Mouse (Mus musculus) hindbrain, postnatal 0 days (tissue): ENCODE measurements around the gene Ticrr. TPM values are rescaled to one million over a fixed set of nuclear protein-coding genes. Genes with fewer than 3 reads are reported as not detected.

ENCODE experiments used
- ATAC-seq: fragments of 200-750 bp; cut with Nextera tagmentation; 2 replicates; pipeline ENCODE4 v1.8.0; 2017; ENCODE audit warnings: mild to moderate bottlenecking, moderate TSS enrichment, moderate library complexity
- DNase-seq: peaks from one replicate; pipeline ENCODE4 v3.0.0-alpha.2; 2015; ENCODE audit warnings: low spot score
- H3K27ac ChIP-seq: fragments of 300-500 bp; sonication (generic); 2 replicates; pipeline ENCODE4 v1.5.1; 2014; ENCODE audit warnings: mild to moderate bottlenecking
- H3K27me3 ChIP-seq: fragments of 300-500 bp; sonication (generic); 2 replicates; pipeline ENCODE4 v1.6.1; 2014; ENCODE audit warnings: low read length, mixed read lengths; ENCODE audit not compliant: insufficient read depth
- H3K36me3 ChIP-seq: fragments of 300-500 bp; sonication (generic); 2 replicates; pipeline ENCODE4 v1.6.1; 2014; ENCODE audit warnings: low read length, mixed read lengths; ENCODE audit not compliant: insufficient read depth
- H3K4me1 ChIP-seq: fragments of 300-500 bp; sonication (generic); 2 replicates; pipeline ENCODE4 v1.6.1; 2014; ENCODE audit warnings: antibody characterized with exemption, low read length, mixed read lengths; ENCODE audit not compliant: insufficient read depth
- H3K4me2 ChIP-seq: fragments of 300-500 bp; sonication (generic); 2 replicates; pipeline ENCODE4 v1.6.1; 2014; ENCODE audit warnings: low read depth, mild to moderate bottlenecking, low read length, moderate library complexity, mixed read lengths
- H3K4me3 ChIP-seq: fragments of 300-500 bp; sonication (generic); 2 replicates; pipeline ENCODE4 v1.5.1; 2014; ENCODE audit warnings: low read length
- H3K9ac ChIP-seq: fragments of 300-500 bp; sonication (generic); replicated peaks from 2 replicates; pipeline ENCODE4 v1.6.1; 2014; ENCODE audit warnings: mild to moderate bottlenecking, low read length, moderate library complexity, mixed read lengths
- H3K9me3 ChIP-seq: fragments of 300-500 bp; sonication (generic); 2 replicates; pipeline ENCODE4 v1.6.1; 2016; ENCODE audit warnings: low read length, mixed read lengths
- CTCF ChIP-seq: IDR thresholded peaks from 2 replicates; pipeline ENCODE4 v1.5.1; 2016; ENCODE audit warnings: antibody characterized with exemption, control low read depth, low read depth
- WGBS: fragments of 180-500 bp; shearing (Covaris S2); extraction: QIAGEN DNeasy Blood & Tissue Kit; methylation state at CpG from one replicate; pipeline ENCODE4 v1.1.7; 2014; 5-methylcytosine and 5-hydroxymethylcytosine counted together
- polyA plus RNA-seq: library from polyadenylated mRNA; unstranded; fragments of >200 nt; fragmentation: Nextera tagmentation; extraction: Ambion mirVana; gene quantifications from 2 replicates; pipeline ENCODE4 v1.2.1, GENCODE M21; 2015
- total RNA-seq: library from RNA; depleted of rRNA; stranded (reverse); fragments of >200 nt; gene quantifications from 2 replicates; pipeline ENCODE4 v1.2.3, GENCODE M21; 2014

The Ticrr gene
- total and polyA plus RNA-seq, 2 experiments from 2014 or later, result 2.0 to 8.8 TPM

DNA sequence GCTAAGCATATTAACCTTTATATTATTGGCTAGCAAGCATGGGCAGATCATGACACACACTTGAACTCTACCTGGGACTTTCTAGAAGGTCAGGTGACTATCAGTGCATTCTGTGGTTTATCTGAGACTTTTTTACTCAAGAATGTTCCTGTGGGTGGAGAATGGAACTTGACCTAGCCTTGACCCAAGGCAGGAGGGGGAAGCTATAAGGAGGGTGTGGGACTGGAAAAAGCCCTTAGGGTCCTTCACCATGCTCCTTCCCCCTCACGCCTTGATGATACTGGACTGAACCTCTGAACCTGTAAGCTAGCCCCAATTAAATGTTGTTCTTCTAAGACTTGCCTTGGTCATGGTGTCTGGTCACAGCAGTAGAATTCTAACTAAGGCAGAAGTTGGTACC lies 5.8 kb upstream of the Ticrr start:
- no peaks in the 10 kb centered on the region for H3K36me3 ChIP-seq
- 87% methylated on average over 1 of the region's 1 CpGs for WGBS
- H3K4me2 ChIP-seq, result no peak overlapping the region
- no peak for TF ChIP-seq CTCF
- H3K4me1 ChIP-seq, result no peaks in the 10 kb centered on the region
- no peak overlapping the region for H3K27ac ChIP-seq
- H3K9me3 ChIP-seq, result no peaks in the 10 kb centered on the region
- H3K9ac ChIP-seq, result no peak overlapping the region
- DNase-seq (no peak), ATAC-seq (no peak)
- no peaks in the 10 kb centered on the region for H3K27me3 ChIP-seq
- H3K4me3 ChIP-seq, result no peak overlapping the region

DNA sequence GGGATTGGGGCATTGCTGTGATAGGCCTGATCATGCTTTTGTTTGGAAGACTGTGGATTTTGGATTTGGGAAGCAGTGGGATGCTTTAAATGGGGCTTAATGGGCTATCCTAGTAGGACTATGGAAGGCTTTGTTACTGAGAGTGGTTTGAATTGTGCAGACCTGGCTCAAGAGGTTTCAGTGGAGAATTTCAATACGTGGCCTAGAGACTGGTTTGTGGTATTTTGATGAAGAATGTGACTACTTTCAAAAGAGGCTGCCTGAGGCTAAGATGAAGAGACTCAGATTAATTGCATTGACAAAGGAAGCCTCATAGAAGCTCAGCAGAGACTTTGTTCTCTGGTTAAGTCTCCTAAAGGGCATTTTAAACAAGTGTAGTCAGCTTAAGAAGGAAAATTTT lies 5.4 kb upstream of the Ticrr start:
- ATAC-seq (no peak), DNase-seq (no peak)
- Histone ChIP-seq H3K36me3 (no peaks in the 10 kb centered on the region), H3K9me3 (no peaks in the 10 kb centered on the region), H3K4me1 (no peaks in the 10 kb centered on the region), H3K27me3 (no peaks in the 10 kb centered on the region), H3K4me3 (no peak overlapping the region), H3K4me2 (no peak overlapping the region), H3K27ac (no peak overlapping the region), H3K9ac (no peak overlapping the region)
- WGBS, result 32% methylated on average over 1 of the region's 1 CpGs
- TF ChIP-seq CTCF, result no peak

DNA sequence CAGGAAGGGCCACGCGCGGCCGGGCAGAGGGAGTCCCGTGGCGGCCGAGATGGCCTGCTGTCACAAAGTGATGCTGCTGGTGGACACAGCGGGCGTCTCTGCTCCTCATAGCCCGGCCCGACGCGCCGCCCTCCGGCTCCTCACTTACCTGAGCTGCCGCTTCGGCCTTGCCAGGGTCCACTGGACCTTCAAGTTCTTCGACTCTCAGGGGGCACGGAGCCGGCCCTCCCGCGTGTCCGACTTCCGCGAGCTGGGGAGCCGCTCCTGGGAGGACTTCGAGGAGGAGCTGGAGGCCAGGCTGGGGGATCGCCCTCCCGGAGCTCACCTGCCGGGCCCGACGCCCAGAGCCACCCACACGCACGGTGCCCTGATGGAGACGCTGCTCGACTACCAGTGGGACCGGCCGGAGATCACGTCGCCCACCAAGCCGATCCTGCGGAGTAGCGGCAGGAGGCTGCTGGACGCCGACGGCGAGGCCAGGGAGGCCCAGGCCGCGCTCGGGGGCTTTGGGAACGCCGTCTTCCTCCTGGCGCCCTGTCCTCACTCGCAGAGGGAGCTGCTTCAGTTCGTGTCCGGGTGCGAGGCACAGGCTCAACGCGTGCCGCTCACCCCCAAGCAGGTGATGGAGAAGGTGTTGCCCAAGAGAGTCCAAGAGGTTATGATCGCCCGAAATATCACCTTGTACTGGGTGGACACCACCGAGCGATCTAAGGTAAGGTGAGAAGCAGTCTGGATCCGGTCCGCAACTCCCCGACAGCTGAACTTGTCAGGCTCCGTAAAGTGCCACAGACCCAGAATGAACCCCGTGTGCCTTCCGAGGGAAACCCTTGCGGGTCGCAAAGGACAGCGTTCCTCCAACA lies 525 bp downstream of the Ticrr start:
- 1% methylated on average over 73 of the region's 73 CpGs for WGBS
- DNase-seq (no peak), ATAC-seq (no peak; the same call in 1 of the 2 replicates)

DNA sequence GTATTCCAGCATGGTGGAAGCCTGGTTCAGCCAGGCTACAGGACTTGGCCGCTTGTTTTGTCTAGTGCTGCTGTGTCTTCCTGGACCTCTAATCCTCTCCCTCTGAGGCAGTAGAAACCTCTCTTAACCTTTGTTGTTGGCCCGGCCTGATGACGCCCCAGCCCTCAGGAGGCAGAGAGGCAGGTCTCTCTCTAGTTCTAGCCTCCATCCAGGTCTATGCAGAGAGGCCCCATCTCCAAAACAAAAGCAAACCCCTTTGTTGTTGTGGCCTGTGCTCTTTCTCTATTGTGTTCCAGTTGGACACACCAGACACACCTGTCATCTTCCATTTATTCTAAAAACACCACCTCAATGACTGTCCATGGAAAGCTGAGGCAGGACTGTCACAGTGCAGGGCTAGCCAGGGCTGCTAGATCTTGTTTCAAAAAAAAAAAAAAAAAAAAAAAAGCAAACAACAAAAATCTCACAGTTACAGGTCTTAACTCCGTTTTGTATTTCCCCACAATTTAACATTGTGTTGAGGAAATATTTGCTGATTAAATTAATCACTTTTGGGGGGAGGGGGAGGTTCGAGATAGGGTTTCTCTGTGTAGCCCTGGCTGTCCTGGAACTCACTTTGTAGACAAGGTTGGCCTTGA lies 1.4 kb downstream of the Ticrr start:
- no peak for TF ChIP-seq CTCF
- DNase-seq (no peak), ATAC-seq (no peak)
- no peak overlapping the region for H3K27ac ChIP-seq
- H3K4me3 ChIP-seq, result peak overlapping the region; percentile 77
- WGBS, result 15% methylated on average over 5 of the region's 5 CpGs
- no peak overlapping the region; the same call in 1 of the 2 replicates for H3K9ac ChIP-seq
- no peaks in the 10 kb centered on the region for H3K9me3 ChIP-seq
- H3K4me1 ChIP-seq, result no peaks in the 10 kb centered on the region
- H3K27me3 ChIP-seq, result no peaks in the 10 kb centered on the region
- H3K4me2 ChIP-seq, result peak overlapping the region; percentile 95
- no peaks in the 10 kb centered on the region for H3K36me3 ChIP-seq

More for the DNA sequence above, 525 bp downstream of the Ticrr start:
- Histone ChIP-seq H3K9ac (peak overlapping the region; percentile 44), H3K4me1 (no peaks in the 10 kb centered on the region), H3K4me3 (peak overlapping the region; percentile 77), H3K9me3 (no peaks in the 10 kb centered on the region), H3K4me2 (peak overlapping the region; percentile 95), H3K27ac (no peak overlapping the region), H3K36me3 (no peaks in the 10 kb centered on the region), H3K27me3 (no peaks in the 10 kb centered on the region)
- no peak for TF ChIP-seq CTCF

DNA sequence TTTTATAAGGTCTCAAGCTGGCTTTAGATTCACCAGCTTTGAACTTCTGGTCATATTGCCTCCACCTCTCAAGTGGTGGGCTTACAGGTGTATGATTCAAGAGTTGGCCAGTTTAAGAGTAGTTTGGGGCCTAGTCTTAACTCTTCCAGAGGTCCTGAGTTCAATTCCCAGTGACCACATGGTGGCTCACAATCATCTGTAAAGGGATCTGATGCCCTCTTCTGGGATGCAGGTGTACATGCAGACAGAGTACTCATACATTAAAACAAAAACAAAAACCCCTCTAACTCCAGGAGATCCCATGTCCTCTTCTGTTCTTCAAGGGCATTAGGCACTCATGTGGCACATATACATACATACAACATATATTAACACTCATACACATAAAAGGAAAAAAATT lies 6.7 kb downstream of the Ticrr start:
- no peak overlapping the region for H3K27ac ChIP-seq
- no peaks in the 10 kb centered on the region for H3K36me3 ChIP-seq
- H3K4me3 ChIP-seq, result no peak overlapping the region
- no peak overlapping the region for H3K9ac ChIP-seq
- peak; percentile 34 for TF ChIP-seq CTCF
- H3K4me1 ChIP-seq, result no peaks in the 10 kb centered on the region
- H3K27me3 ChIP-seq, result no peaks in the 10 kb centered on the region
- H3K9me3 ChIP-seq, result no peaks in the 10 kb centered on the region
- no peak overlapping the region for H3K4me2 ChIP-seq
- no peak for ATAC-seq
- DNase-seq, result no peak

DNA sequence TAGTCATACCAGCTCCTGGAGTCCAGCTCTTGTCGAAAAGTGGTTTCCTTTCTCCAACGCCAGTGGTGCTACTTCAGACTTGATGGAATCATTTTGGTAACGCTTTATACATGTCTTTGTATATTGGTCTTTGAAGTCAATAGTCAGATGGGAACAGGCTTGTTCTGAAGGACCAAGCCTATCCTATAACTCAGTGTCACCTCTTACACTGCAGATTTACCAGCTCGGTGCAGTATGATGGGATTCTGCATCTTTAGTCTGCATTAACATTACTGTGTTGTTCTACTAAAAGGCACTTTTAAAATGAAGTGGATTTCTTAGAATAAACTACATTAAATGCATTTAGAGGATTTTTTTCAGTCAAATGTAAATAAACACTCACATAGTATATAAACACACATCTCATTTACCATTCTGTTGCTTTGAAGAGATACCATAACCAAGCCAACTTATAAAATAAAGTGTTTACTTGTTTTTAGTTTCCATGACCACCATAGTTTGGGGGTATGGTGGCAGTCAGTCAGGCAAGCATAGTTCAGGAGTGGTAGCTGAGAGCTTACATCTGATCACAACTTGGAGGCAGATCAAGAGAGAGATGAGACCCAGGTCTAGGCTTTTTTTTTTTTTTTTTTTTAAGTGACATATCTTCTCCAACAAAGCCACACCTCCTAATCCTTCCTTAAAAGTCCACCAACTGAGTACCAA lies 11.1 kb downstream of the Ticrr start:
- WGBS, result 96% methylated on average over 4 of the region's 4 CpGs
- H3K27ac ChIP-seq, result no peak overlapping the region
- DNase-seq, result no peak
- no peaks in the 10 kb centered on the region for H3K9me3 ChIP-seq
- no peak overlapping the region for H3K9ac ChIP-seq
- no peak overlapping the region for H3K4me3 ChIP-seq
- no peak overlapping the region for H3K4me2 ChIP-seq
- H3K36me3 ChIP-seq, result no peaks in the 10 kb centered on the region
- no peak for TF ChIP-seq CTCF
- no peaks in the 10 kb centered on the region for H3K27me3 ChIP-seq
- no peaks in the 10 kb centered on the region for H3K4me1 ChIP-seq
- ATAC-seq, result no peak
